Mouse (Mus musculus) ES-E14 (cell line): ENCODE measurements at regions not wholly inside any gene's neighbourhood (a gene's known extent, or its start where the extent isn't known, plus 50 kb on each side); places are given as distances from the start of the nearest gene placed in this dataset.

ENCODE experiments used
- DNase-seq: peaks from one replicate; pipeline ENCODE4 v3.0.0-alpha.2; 2013; ENCODE audit warnings: low read depth, low spot score
- H3K27ac ChIP-seq: 2 replicates; pipeline ENCODE4 v1.5.1; 2012; ENCODE audit warnings: low read depth, mild to moderate bottlenecking, low read length, moderate library complexity, mixed read lengths; ENCODE audit not compliant: poor library complexity, insufficient read depth, severe bottlenecking
- H3K36me3 ChIP-seq: 2 replicates; pipeline ENCODE4 v1.6.1; 2012; ENCODE audit warnings: mild to moderate bottlenecking, low read length, moderate library complexity, mixed read lengths; ENCODE audit not compliant: control insufficient read depth, poor library complexity, insufficient read depth, severe bottlenecking
- H3K4me1 ChIP-seq, 2 experiments: fragments of 150-350 bp in 1 of 2; sonication (generic) in 1 of 2; 2 replicates each; pipeline ENCODE4 v1.6.1; 2012; ENCODE audit warnings: low read length in 2 of 2, mild to moderate bottlenecking in 1 of 2, mixed read lengths in 1 of 2; ENCODE audit not compliant: control insufficient read depth in 2 of 2, insufficient read depth in 2 of 2, poor library complexity in 1 of 2
- H3K4me3 ChIP-seq, 2 experiments: fragments of 150-350 bp in 1 of 2; sonication (generic) in 1 of 2; 2 replicates each; pipeline ENCODE4 v1.5.1; 2012; ENCODE audit warnings: low read length in 2 of 2, low read depth in 1 of 2, mild to moderate bottlenecking in 1 of 2, mixed read lengths in 1 of 2; ENCODE audit not compliant: insufficient read depth in 1 of 2, poor library complexity in 1 of 2, severe bottlenecking in 1 of 2
- H3K9ac ChIP-seq: 2 replicates; pipeline ENCODE4 v1.6.1; 2012; ENCODE audit warnings: low read depth, mild to moderate bottlenecking, low read length, mixed read lengths; ENCODE audit not compliant: poor library complexity, insufficient read depth, severe bottlenecking
- H3K9me3 ChIP-seq: fragments of 150-350 bp; sonication (generic); 2 replicates; pipeline ENCODE4 v1.6.1; 2012; ENCODE audit warnings: low read depth, mild to moderate bottlenecking, low read length; ENCODE audit not compliant: control insufficient read depth, insufficient read depth
- CHD2 ChIP-seq: IDR thresholded peaks from 2 replicates; pipeline ENCODE4 v1.6.1; 2014; ENCODE audit warnings: mild to moderate bottlenecking, low read depth, low read length, inconsistent platforms
- HCFC1 ChIP-seq: IDR thresholded peaks from 2 replicates; pipeline ENCODE4 v1.6.1; 2012; ENCODE audit warnings: low read length, inconsistent platforms, borderline replicate concordance; ENCODE audit not compliant: insufficient read depth
- MAFK ChIP-seq: IDR thresholded peaks from 2 replicates; pipeline ENCODE4 v1.6.1; 2014; ENCODE audit warnings: mild to moderate bottlenecking, low read depth, low read length, inconsistent platforms; ENCODE audit not compliant: insufficient read depth
- ZC3H11A ChIP-seq: IDR thresholded peaks from 2 replicates; pipeline ENCODE4 v1.6.1; 2012; ENCODE audit warnings: low read depth, mild to moderate bottlenecking, inconsistent platforms, low read length, borderline replicate concordance
- ZNF384 ChIP-seq: IDR thresholded peaks from 2 replicates; pipeline ENCODE4 v1.6.1; 2012; ENCODE audit warnings: low read depth, low read length, inconsistent platforms
- in situ Hi-C, 2 experiments: fragments of 600-800 bp; cut with MboI; formaldehyde crosslinking; loops; one replicate each; pipeline ENCODE4 v1.15.1; 2025; ENCODE audit warnings: low sequenced_read_pairs in 2 of 2, inconsistent platforms in 1 of 2; ENCODE audit not compliant: unreplicated experiment in 2 of 2

DNA sequence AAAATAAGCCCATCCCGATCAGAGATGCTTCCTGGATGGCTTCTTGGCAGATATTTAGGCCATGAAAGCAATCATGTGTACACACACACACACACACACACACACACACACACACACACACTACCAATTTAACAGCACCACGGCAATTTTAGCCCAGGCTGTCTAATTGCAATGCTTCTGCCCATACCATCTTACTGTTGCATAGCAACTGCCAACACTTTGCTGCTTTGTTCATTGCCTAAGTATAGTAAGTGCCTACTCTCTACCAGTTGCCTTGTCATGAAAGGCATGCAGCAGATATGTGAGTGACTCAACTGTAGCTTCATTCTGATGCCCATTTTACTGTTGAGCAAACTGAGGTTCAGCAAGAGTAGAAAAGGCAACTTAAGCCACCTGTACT, 428.0 kb upstream of the Ercc4 start:
- DNase-seq: no peak
- Histone ChIP-seq H3K9ac (no peak overlapping the region), H3K9me3 (no peaks in the 10 kb centered on the region), H3K36me3 (no peaks in the 10 kb centered on the region), H3K4me1 (no peaks in the 10 kb centered on the region), H3K4me3 (no peak overlapping the region), H3K27ac (no peak overlapping the region)
- TF ChIP-seq HCFC1 (no peak), ZNF384 (no peak), CHD2 (no peak), MAFK (no peak)
- in situ Hi-C loops: no loop called here

DNA sequence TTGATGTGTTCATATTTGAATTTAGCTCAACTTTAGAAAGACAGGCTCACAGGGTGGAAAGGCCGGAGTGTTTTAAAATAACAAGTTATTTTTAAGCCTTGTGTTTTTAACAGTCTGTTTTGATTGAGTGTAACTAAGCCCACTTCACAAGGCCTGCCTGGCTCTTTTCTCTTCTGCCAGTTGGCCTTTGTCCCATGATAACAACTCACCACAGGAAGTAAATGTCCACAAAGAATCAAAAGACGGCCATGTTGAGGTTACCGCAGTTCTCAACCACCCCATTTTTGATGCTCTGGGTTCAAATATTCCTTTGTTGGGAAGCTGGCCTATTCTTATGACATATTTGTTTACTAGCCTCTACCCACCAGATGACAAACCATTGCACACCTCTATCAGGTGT, 423.7 kb upstream of the Ercc4 start:
- Histone ChIP-seq H3K27ac (no peak overlapping the region), H3K9me3 (no peaks in the 10 kb centered on the region), H3K4me1 (no peaks in the 10 kb centered on the region), H3K9ac (no peak overlapping the region), H3K4me3 (no peak overlapping the region), H3K36me3 (no peaks in the 10 kb centered on the region)
- TF ChIP-seq ZNF384 (no peak), CHD2 (no peak), HCFC1 (no peak), ZC3H11A (no peak), MAFK (no peak)
- no peak for DNase-seq
- in situ Hi-C loops: no loop called here

DNA sequence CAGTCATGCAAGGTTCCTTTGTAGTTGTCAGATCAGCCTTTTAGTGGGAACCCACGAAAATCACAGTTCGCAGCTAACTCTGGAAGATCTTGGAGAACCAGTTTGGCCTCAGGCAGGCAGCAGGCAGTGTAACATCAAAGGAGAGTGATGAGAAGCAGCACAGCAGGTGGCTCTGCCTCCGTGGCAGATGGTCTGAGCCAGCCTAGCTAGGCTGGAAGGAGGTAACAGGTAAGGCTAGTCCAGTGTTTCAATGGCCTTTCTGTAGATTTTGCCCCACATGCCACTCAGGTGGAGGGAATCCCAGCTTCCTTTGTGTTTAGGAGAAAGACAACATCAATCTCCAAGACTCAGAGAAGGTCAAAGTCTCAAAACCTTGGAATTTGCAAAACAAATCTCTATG, 417.7 kb upstream of the Ercc4 start:
- no peaks in the 10 kb centered on the region for H3K36me3 ChIP-seq
- H3K9ac ChIP-seq: no peak overlapping the region
- H3K4me1 ChIP-seq: peaks cover 0 to 7% of the 10 kb centered on the region in 2 experiments; a peak in 1 of 4 replicates
- no peak overlapping the region for H3K27ac ChIP-seq
- H3K4me3 ChIP-seq: no peak overlapping the region
- H3K9me3 ChIP-seq: no peaks in the 10 kb centered on the region
- in situ Hi-C loops: no loop called here
- peak; percentile 30 for DNase-seq
- TF ChIP-seq MAFK (no peak), ZNF384 (no peak), CHD2 (no peak), ZC3H11A (no peak), HCFC1 (no peak)

DNA sequence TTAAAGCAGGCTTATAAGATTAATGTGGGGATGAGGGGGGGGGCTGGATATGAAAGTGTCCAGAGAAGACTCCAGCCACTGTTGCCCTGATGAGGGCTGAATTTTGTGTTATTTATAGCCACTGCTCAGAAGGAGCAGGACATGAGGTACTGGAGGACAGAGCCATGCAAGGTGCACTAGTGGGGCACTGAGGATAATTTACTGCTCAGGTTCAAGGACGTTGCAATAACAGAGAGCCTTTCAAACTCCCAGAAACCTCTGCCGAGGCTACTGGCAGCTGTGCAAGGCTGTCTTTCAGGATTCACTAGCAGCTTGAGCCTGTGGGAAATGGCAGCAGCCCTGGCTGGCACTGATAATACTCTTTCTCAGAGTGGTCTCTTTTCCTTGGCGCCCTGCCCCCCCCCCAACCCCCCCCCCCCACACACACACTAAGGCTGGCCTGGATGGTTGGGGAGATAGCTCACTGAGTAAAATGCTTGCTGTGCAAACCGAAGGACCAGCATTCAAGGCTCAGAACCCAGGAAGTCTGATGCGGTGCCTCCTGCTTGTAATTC, 416.7 kb upstream of the Ercc4 start:
- Histone ChIP-seq H3K27ac (no peak overlapping the region), H3K9ac (no peak overlapping the region), H3K4me3 (no peak overlapping the region), H3K9me3 (no peaks in the 10 kb centered on the region), H3K4me1 (peaks cover 0 to 7% of the 10 kb centered on the region in 2 experiments; a peak in 1 of 4 replicates), H3K36me3 (no peaks in the 10 kb centered on the region)
- in situ Hi-C loops: no loop called here
- TF ChIP-seq MAFK (no peak), CHD2 (no peak), ZC3H11A (no peak), HCFC1 (no peak), ZNF384 (no peak)
- DNase-seq: no peak

DNA sequence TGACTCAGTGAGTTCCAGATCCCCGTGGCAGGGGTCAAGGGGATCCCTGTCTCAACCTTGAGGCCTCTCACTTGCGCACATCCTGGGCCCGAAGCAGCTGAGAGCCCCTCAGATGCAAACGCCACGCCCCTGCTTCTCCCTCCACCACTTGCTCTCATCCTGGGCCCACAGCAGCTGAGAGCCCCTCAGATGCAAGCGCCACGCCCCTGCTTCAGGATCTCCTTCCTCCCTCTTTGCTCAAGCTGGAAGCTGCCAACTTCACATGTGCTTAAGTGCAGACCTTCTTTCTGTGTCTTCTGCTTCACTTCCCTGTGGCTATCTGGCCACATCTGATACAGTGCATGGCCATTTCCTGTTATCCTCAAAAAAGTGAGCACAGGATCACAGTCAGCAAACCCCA, 416.1 kb upstream of the Ercc4 start:
- Histone ChIP-seq H3K9ac (no peak overlapping the region), H3K4me3 (no peak overlapping the region), H3K36me3 (no peaks in the 10 kb centered on the region), H3K4me1 (peaks cover 0 to 7% of the 10 kb centered on the region in 2 experiments; a peak in 1 of 4 replicates), H3K27ac (no peak overlapping the region), H3K9me3 (no peaks in the 10 kb centered on the region)
- no peak for DNase-seq
- TF ChIP-seq MAFK: no peak
- in situ Hi-C loops: no loop called here
